Mouse (Mus musculus) G1E (cell line): Measurements from ENCODE around the gene Speg.

Experiments
- CTCF ChIP-seq: IDR thresholded peaks from 2 replicates; pipeline ENCODE4 v1.5.1; 2012; ENCODE audit warnings: low read depth, low read length, inconsistent platforms, mixed read lengths
- GATA1 ChIP-seq: IDR thresholded peaks from 2 replicates; pipeline ENCODE4 v1.6.1; 2012; ENCODE audit warnings: borderline replicate concordance, low read length, inconsistent platforms, mixed read lengths
- GATA2 ChIP-seq: IDR thresholded peaks from 2 replicates; pipeline ENCODE4 v1.6.1; 2012; ENCODE audit warnings: low read depth, low read length, inconsistent platforms, borderline replicate concordance
- POLR2AphosphoS5 ChIP-seq: IDR thresholded peaks from 2 replicates; pipeline ENCODE4 v1.6.1; 2012; ENCODE audit warnings: low read depth, low read length, inconsistent platforms; ENCODE audit not compliant: insufficient replicate concordance
- TAL1 ChIP-seq: conservative IDR thresholded peaks from 2 replicates; pipeline ENCODE4 v1.6.1; 2012; ENCODE audit warnings: low read depth, low read length, inconsistent platforms, mixed read lengths

- no peak for TF ChIP-seq CTCF
- TF ChIP-seq GATA1: no peak
- TF ChIP-seq POLR2AphosphoS5: no peak
- TF ChIP-seq TAL1: no peak
- TF ChIP-seq GATA2: no peak
These were observed 5.6 kb upstream of the Speg start for GRCm38 (mm10) chr1:75369360-75369983.
